Mouse (Mus musculus): ENCODE measurements around the gene Thap11. TPM values are rescaled to one million over a fixed set of nuclear protein-coding genes. Genes with fewer than 3 reads are reported as not detected.

The Thap11 gene
- polyA plus RNA-seq, 1 experiment from 2014 or later, result 76.7 TPM

Other genes with a start within 250 kb of the Thap11 start
- 19.5 and 21.7 TPM in 2 replicates for gene Ripor1, start 249.9 kb upstream of the Thap11 start, polyA plus RNA-seq (2016; fragmentation: Nextera tagmentation; extraction: Ambion mirVana)
- 157 TPM in 2 replicates for gene Ctcf, start 218.6 kb upstream of the Thap11 start, polyA plus RNA-seq (2016; fragmentation: Nextera tagmentation; extraction: Ambion mirVana)
- 1.3 TPM in 1 of 2 replicates, not detected in the other for gene Agrp, start 217.7 kb upstream of the Thap11 start, polyA plus RNA-seq (2016; fragmentation: Nextera tagmentation; extraction: Ambion mirVana)
- gene Carmil2, start 168.9 kb upstream of the Thap11 start, polyA plus RNA-seq (2016; fragmentation: Nextera tagmentation; extraction: Ambion mirVana), result 8.7 and 9.0 TPM in 2 replicates
- 82.8 and 89.5 TPM in 2 replicates for gene Acd, start 154.0 kb upstream of the Thap11 start, polyA plus RNA-seq (2016; fragmentation: Nextera tagmentation; extraction: Ambion mirVana)
- gene Pard6a, start 154.0 kb upstream of the Thap11 start, polyA plus RNA-seq (2016; fragmentation: Nextera tagmentation; extraction: Ambion mirVana), result 31.7 and 32.7 TPM in 2 replicates
- gene 4933405L10Rik, start 147.5 kb upstream of the Thap11 start, polyA plus RNA-seq (2016; fragmentation: Nextera tagmentation; extraction: Ambion mirVana), result 0.27 TPM in 1 of 2 replicates, not detected in the other
- gene Enkd1, start 146.9 kb upstream of the Thap11 start, polyA plus RNA-seq (2016; fragmentation: Nextera tagmentation; extraction: Ambion mirVana), result 28.6 and 32.6 TPM in 2 replicates
- 52.9 and 58.8 TPM in 2 replicates for gene Gfod2, start 96.5 kb upstream of the Thap11 start, polyA plus RNA-seq (2016; fragmentation: Nextera tagmentation; extraction: Ambion mirVana)
- gene Ranbp10, start 27.8 kb upstream of the Thap11 start, polyA plus RNA-seq (2016; fragmentation: Nextera tagmentation; extraction: Ambion mirVana), result 15.0 and 15.1 TPM in 2 replicates
- gene Tsnaxip1, start 27.4 kb upstream of the Thap11 start, polyA plus RNA-seq (2016; fragmentation: Nextera tagmentation; extraction: Ambion mirVana), result 0.22 and 0.63 TPM in 2 replicates
- 66.3 and 67.0 TPM in 2 replicates for gene Cenpt, start 1.9 kb upstream of the Thap11 start, polyA plus RNA-seq (2016; fragmentation: Nextera tagmentation; extraction: Ambion mirVana)
- 280 and 286 TPM in 2 replicates for gene Nutf2, start 5.4 kb downstream of the Thap11 start, polyA plus RNA-seq (2016; fragmentation: Nextera tagmentation; extraction: Ambion mirVana)
- gene Edc4, start 25.7 kb downstream of the Thap11 start, polyA plus RNA-seq (2016; fragmentation: Nextera tagmentation; extraction: Ambion mirVana), result 73.3 and 75.9 TPM in 2 replicates
- 0.43 and 0.82 TPM in 2 replicates for gene Nrn1l, start 38.4 kb downstream of the Thap11 start, polyA plus RNA-seq (2016; fragmentation: Nextera tagmentation; extraction: Ambion mirVana)
- 23.0 and 23.2 TPM in 2 replicates for gene Pskh1, start 45.3 kb downstream of the Thap11 start, polyA plus RNA-seq (2016; fragmentation: Nextera tagmentation; extraction: Ambion mirVana)
- 2.3 and 3.4 TPM in 2 replicates for gene Ctrl, start 78.7 kb downstream of the Thap11 start, polyA plus RNA-seq (2016; fragmentation: Nextera tagmentation; extraction: Ambion mirVana)
- gene Psmb10, start 83.3 kb downstream of the Thap11 start, polyA plus RNA-seq (2016; fragmentation: Nextera tagmentation; extraction: Ambion mirVana), result 21.4 and 25.8 TPM in 2 replicates
- 0.45 and 0.99 TPM in 2 replicates for gene Lcat, start 88.2 kb downstream of the Thap11 start, polyA plus RNA-seq (2016; fragmentation: Nextera tagmentation; extraction: Ambion mirVana)
- gene Slc12a4, start 111.0 kb downstream of the Thap11 start, polyA plus RNA-seq (2016; fragmentation: Nextera tagmentation; extraction: Ambion mirVana), result 11.4 and 12.7 TPM in 2 replicates
- gene Dpep3, start 124.3 kb downstream of the Thap11 start, polyA plus RNA-seq (2016; fragmentation: Nextera tagmentation; extraction: Ambion mirVana), result not detected in 2 replicates
- 15.9 and 17.8 TPM in 2 replicates for gene Dus2, start 136.2 kb downstream of the Thap11 start, polyA plus RNA-seq (2016; fragmentation: Nextera tagmentation; extraction: Ambion mirVana)
- gene Dpep2nb, start 150.8 kb downstream of the Thap11 start, polyA plus RNA-seq (2016; fragmentation: Nextera tagmentation; extraction: Ambion mirVana), result 0.22 TPM in 1 of 2 replicates, not detected in the other
- 19.7 and 19.8 TPM in 2 replicates for gene Ddx28, start 156.8 kb downstream of the Thap11 start, polyA plus RNA-seq (2016; fragmentation: Nextera tagmentation; extraction: Ambion mirVana)
- gene Nfatc3, start 203.7 kb downstream of the Thap11 start, polyA plus RNA-seq (2016; fragmentation: Nextera tagmentation; extraction: Ambion mirVana), result 5.3 and 6.0 TPM in 2 replicates